Mouse (Mus musculus): ENCODE results near the gene Rps3a1. TPM values are rescaled to one million over a fixed set of nuclear protein-coding genes. Genes with fewer than 3 reads are reported as not detected.

Gene Rps3a1
- 751 and 788 TPM in 2 replicates for polyA plus RNA-seq (2015; fragmentation: Nextera tagmentation; extraction: Ambion mirVana)

DNA sequence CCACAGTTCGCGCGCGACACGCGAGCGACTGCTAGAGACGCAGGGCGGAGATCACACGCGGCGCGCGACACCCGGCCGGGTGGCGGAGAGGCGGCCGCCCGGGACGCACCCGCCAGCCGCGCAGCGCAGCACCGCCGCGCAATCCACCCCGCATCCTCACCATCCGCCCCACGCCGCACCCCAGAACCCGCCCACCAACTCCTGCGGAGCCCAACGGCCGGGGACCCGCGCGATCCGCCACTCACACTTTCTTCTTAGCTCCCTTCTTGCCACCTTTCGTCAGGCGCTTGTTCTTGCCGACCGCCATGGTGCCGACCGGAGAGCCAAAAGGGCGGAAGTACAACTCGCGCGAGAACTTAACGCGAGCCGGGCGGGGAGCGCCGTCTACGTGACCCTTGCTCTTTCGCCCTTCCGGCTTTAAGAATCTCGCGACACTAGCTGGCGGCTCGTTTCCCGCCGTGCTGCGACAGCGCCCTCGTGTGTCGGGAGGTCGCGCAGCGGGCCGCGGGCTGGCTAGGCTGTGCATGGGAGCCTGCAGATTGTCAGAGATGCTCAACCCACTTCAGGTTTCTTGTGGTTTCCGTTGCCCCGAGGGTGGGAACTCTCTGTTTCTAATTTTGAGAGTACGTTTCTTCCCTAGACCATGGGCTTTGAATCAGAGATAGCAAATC is at the start of gene Rps3a1:
TSS of gene Rps3a1 (minus strand) at position 440 of the 671 bp plus-strand sequence.
- ATAC-seq = peak; percentile 99
- WGBS (ENCODE audit: insufficient replicate concordance) = under 1% methylated on average over 74 of the region's 77 CpGs

DNA sequence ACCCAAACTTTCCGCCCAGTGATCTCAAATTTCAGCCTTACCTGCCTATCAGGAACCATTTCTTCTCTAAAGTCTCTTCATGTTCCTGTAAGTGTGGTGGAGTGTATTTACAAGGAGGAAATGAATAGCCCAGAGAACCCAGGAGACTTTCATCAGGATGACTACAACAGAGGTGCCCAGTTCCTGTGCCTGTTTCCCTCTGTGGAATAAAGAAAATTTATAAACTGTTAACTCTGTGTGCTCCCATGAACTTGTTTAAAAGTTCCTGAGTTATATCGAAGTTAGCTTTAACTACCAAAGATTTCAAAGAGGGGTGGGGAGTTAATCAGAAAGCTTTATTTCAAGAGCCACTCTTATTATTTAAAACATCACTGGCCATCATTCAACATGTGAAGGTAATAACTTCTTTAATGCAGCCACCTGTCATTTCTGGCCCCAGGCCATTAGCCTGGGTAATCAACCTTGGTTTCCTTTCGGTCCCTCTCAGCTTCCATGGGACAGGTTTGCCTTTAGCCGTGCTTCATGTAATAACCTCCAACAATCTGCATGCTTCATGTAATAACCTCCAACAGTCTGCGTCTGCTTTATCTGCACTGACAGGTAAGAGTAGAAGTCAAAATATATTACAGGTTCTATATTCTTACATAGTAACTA is 45.4 kb upstream of the Rps3a1 start:
- H3K27me3 ChIP-seq (ENCODE audit: insufficient read depth, low read length) = no peaks in the 10 kb centered on the region
- no peaks in the 10 kb centered on the region for H3K9me3 ChIP-seq (ENCODE audit: low read length)
- ATAC-seq (no peak), DNase-seq (no peak)
- no peak overlapping the region for H3K4me3 ChIP-seq (ENCODE audit: low read depth, low read length)
- H3K36me3 ChIP-seq (replicated peaks; ENCODE audit: insufficient read depth, low read length) = no peaks in the 10 kb centered on the region
- no peak for TF ChIP-seq CTCF (IDR thresholded peaks at IDR 0.05; ENCODE audit: low read depth)
- no peak for TF ChIP-seq EP300 (IDR thresholded peaks at IDR 0.05; ENCODE audit: low read depth)
- no peaks in the 10 kb centered on the region for H3K4me1 ChIP-seq (ENCODE audit: insufficient read depth)
- no peak overlapping the region for H3K9ac ChIP-seq (replicated peaks)
- 76% methylated on average over 5 of the region's 5 CpGs for WGBS (ENCODE audit: insufficient replicate concordance)
- H3K4me2 ChIP-seq (ENCODE audit: low read depth, low read length) = no peak overlapping the region
- H3K27ac ChIP-seq (ENCODE audit: low read depth) = no peak overlapping the region

More for the DNA sequence above, at the start of gene Rps3a1:
- peak; percentile 92 for TF ChIP-seq EP300 (IDR thresholded peaks at IDR 0.05; ENCODE audit: low read depth)
- peak; percentile 100 for TF ChIP-seq CTCF (IDR thresholded peaks at IDR 0.05; ENCODE audit: low read depth)
- peak within 1 kb of the TSS; percentile 90 for H3K4me3 ChIP-seq (ENCODE audit: low read depth, low read length)
- H3K27ac ChIP-seq (ENCODE audit: low read depth) = peak within 1 kb of the TSS; percentile 90
- H3K4me1 ChIP-seq (ENCODE audit: insufficient read depth) = peaks cover 16% of the 10 kb centered on the region
- no peaks in the 10 kb centered on the region for H3K27me3 ChIP-seq (ENCODE audit: insufficient read depth, low read length)
- peak; percentile 98 for DNase-seq
- peak within 1 kb of the TSS; percentile 81 for H3K4me2 ChIP-seq (ENCODE audit: low read depth, low read length)
- peak within 1 kb of the TSS; percentile 94 for H3K9ac ChIP-seq (replicated peaks)
- H3K36me3 ChIP-seq (replicated peaks; ENCODE audit: insufficient read depth, low read length) = peaks cover 36% of the 10 kb centered on the region
- no peaks in the 10 kb centered on the region for H3K9me3 ChIP-seq (ENCODE audit: low read length)

DNA sequence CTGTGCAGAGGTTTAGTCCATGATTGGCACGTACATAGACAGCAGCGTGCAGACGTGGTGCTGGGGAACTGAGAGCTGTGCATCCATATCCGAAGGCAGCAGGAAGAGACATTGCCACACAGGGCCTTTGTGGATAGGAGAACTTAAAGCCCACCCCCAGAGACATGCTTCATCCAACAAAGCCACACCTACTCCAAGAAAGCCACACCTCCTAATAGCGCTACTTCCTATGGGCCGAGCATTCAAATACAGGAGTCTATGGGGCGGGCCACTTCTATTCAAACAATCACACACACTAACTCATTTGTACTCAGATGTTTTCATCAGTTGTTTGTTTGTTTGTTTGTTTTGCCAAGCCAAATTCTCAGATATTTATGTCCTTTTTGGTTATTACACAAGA is 42.0 kb upstream of the Rps3a1 start:
- no peaks in the 10 kb centered on the region for H3K36me3 ChIP-seq (replicated peaks; ENCODE audit: insufficient read depth, low read length)
- H3K27ac ChIP-seq (ENCODE audit: low read depth) = no peak overlapping the region
- DNase-seq (no peak), ATAC-seq (no peak)
- no peaks in the 10 kb centered on the region for H3K4me1 ChIP-seq (ENCODE audit: insufficient read depth)
- no peaks in the 10 kb centered on the region for H3K9me3 ChIP-seq (ENCODE audit: low read length)
- 82% methylated on average over 7 of the region's 7 CpGs for WGBS (ENCODE audit: insufficient replicate concordance)
- H3K4me2 ChIP-seq (ENCODE audit: low read depth, low read length) = no peak overlapping the region
- TF ChIP-seq CTCF (IDR thresholded peaks at IDR 0.05; ENCODE audit: low read depth) = no peak
- TF ChIP-seq EP300 (IDR thresholded peaks at IDR 0.05; ENCODE audit: low read depth) = no peak
- no peak overlapping the region for H3K9ac ChIP-seq (replicated peaks)
- no peak overlapping the region for H3K4me3 ChIP-seq (ENCODE audit: low read depth, low read length)
- no peaks in the 10 kb centered on the region for H3K27me3 ChIP-seq (ENCODE audit: insufficient read depth, low read length)

DNA sequence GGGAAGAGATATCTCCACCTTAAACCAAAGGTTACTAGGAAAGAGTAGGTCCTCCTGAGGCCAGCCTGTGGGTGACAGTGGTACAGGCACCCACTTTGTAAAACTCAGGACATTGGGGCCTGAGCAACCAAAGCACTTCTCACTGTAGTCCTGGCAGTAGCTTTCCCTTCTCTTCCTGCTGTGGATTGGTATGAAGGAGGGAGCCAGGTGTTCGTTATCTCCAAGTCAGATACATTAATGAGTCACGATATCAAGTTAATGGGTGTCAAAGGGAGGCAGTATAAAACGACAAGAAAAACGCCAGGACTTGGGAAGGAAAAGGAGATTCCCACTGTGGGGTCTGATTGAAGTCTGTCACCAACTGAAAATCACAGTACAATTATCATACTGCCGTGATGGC is 38.6 kb upstream of the Rps3a1 start:
- no peaks in the 10 kb centered on the region for H3K9me3 ChIP-seq (ENCODE audit: low read length)
- no peak overlapping the region for H3K4me3 ChIP-seq (ENCODE audit: low read depth, low read length)
- DNase-seq = no peak
- no peaks in the 10 kb centered on the region for H3K36me3 ChIP-seq (replicated peaks; ENCODE audit: insufficient read depth, low read length)
- no peaks in the 10 kb centered on the region for H3K4me1 ChIP-seq (ENCODE audit: insufficient read depth)
- no peak overlapping the region for H3K9ac ChIP-seq (replicated peaks)
- no peaks in the 10 kb centered on the region for H3K27me3 ChIP-seq (ENCODE audit: insufficient read depth, low read length)
- no peak overlapping the region for H3K4me2 ChIP-seq (ENCODE audit: low read depth, low read length)
- no peak for ATAC-seq
- WGBS (ENCODE audit: insufficient replicate concordance) = 70% methylated on average over 5 of the region's 5 CpGs
- TF ChIP-seq EP300 (IDR thresholded peaks at IDR 0.05; ENCODE audit: low read depth) (no peak), CTCF (IDR thresholded peaks at IDR 0.05; ENCODE audit: low read depth) (no peak)
- H3K27ac ChIP-seq (ENCODE audit: low read depth) = no peak overlapping the region

DNA sequence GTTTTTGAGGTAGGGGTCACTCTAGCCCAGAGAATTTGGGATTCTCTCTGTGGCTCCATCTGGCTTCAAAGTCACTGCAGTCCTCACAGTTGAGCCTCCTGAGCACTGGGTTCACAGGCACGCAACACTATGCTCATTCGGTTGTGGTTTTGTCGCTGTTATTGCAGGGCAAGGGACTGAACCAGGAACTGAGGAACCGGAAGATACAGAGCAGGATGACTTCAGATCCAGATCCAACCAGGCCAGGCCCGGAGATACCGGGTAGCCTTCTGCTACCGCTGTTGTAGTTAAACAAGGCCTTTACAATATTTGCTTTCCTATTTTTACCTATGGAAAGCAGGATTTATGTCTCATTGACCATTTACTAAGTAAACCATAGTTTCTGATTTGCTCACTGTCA is 37.2 kb upstream of the Rps3a1 start:
- H3K4me2 ChIP-seq (ENCODE audit: low read depth, low read length) = no peak overlapping the region
- no peak overlapping the region for H3K9ac ChIP-seq (replicated peaks)
- no peaks in the 10 kb centered on the region for H3K36me3 ChIP-seq (replicated peaks; ENCODE audit: insufficient read depth, low read length)
- no peaks in the 10 kb centered on the region for H3K27me3 ChIP-seq (ENCODE audit: insufficient read depth, low read length)
- TF ChIP-seq EP300 (IDR thresholded peaks at IDR 0.05; ENCODE audit: low read depth) = no peak
- TF ChIP-seq CTCF (IDR thresholded peaks at IDR 0.05; ENCODE audit: low read depth) = no peak
- no peaks in the 10 kb centered on the region for H3K4me1 ChIP-seq (ENCODE audit: insufficient read depth)
- ATAC-seq (no peak), DNase-seq (no peak)
- H3K27ac ChIP-seq (ENCODE audit: low read depth) = no peak overlapping the region
- no peaks in the 10 kb centered on the region for H3K9me3 ChIP-seq (ENCODE audit: low read length)
- 77% methylated on average over 7 of the region's 7 CpGs for WGBS (ENCODE audit: insufficient replicate concordance)
- H3K4me3 ChIP-seq (ENCODE audit: low read depth, low read length) = no peak overlapping the region

DNA sequence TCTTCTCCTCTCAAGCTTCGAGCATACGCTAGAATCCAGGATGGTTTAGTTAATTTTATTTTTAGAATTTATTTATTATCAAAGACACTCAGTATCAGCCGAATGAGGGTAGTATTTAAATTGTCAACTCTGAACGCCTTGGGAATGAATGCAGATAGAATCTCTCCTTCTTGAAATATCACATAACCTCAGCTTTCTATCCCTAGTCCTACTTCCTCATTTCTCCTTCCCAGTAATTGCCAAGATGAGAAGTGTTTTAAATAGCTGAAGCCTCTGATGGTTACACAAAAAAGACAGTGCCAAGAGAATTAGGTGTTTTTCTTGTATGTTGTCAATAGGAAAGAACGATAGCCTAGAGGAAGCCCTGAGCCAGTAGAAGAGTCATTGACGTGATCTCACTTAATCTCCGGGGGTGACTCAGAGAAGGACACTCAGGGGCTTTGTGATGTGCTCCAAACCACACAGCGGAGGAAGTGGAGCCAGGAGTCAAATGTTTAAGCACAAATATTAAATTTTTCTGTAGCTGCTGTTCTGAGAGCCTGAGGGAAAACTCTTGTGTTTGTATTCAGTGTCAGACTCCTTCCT is 26.4 kb upstream of the Rps3a1 start:
- 43% methylated on average over 8 of the region's 8 CpGs for WGBS (ENCODE audit: insufficient replicate concordance)
- Histone ChIP-seq H3K9me3 (ENCODE audit: low read length) (no peaks in the 10 kb centered on the region), H3K4me2 (ENCODE audit: low read depth, low read length) (no peak overlapping the region), H3K4me3 (ENCODE audit: low read depth, low read length) (no peak overlapping the region), H3K9ac (replicated peaks) (no peak overlapping the region), H3K27me3 (ENCODE audit: insufficient read depth, low read length) (no peaks in the 10 kb centered on the region), H3K36me3 (replicated peaks; ENCODE audit: insufficient read depth, low read length) (no peaks in the 10 kb centered on the region), H3K27ac (ENCODE audit: low read depth) (no peak overlapping the region), H3K4me1 (ENCODE audit: insufficient read depth) (no peaks in the 10 kb centered on the region)
- TF ChIP-seq EP300 (IDR thresholded peaks at IDR 0.05; ENCODE audit: low read depth) = no peak
- no peak for TF ChIP-seq CTCF (IDR thresholded peaks at IDR 0.05; ENCODE audit: low read depth)
- no peak for DNase-seq
- ATAC-seq = no peak
